Mouse (Mus musculus) C2C12 (cell line): ENCODE data around the gene Atcay. TPM values are rescaled to one million over a fixed set of nuclear protein-coding genes. Genes with fewer than 3 reads are reported as not detected.
A peak's percentile ranks its signal among the peaks of the same experiment; 100 is the strongest.

Source experiments
- H3K27me3 ChIP-seq: one replicate; pipeline ENCODE4 v1.6.1; 2011; ENCODE audit not compliant: control insufficient read depth, insufficient read depth, insufficient read length
- H3K36me3 ChIP-seq: one replicate; pipeline ENCODE4 v1.6.1; 2011; ENCODE audit not compliant: control insufficient read depth, insufficient read depth
- H3K4me3 ChIP-seq: one replicate; pipeline ENCODE4 v1.5.1; 2011; ENCODE audit warnings: mild to moderate bottlenecking, control low read depth; ENCODE audit not compliant: poor library complexity, insufficient read depth, severe bottlenecking
- H3K79me2 ChIP-seq: one replicate; pipeline ENCODE4 v1.6.1; 2011; ENCODE audit not compliant: control insufficient read depth, insufficient read depth
- H3K79me3 ChIP-seq: one replicate; pipeline ENCODE4 v1.6.1; 2011; ENCODE audit warnings: low read depth, control low read depth
- H3ac ChIP-seq: one replicate; pipeline ENCODE3; 2011; ENCODE audit warnings: low read depth; ENCODE audit not compliant: control insufficient read depth, insufficient read length
- CEBPB ChIP-seq: IDR thresholded peaks from one replicate; pipeline ENCODE4 v1.6.1; 2011; ENCODE audit warnings: low read depth, mild to moderate bottlenecking, control low read depth, moderate library complexity
- CTCF ChIP-seq: IDR thresholded peaks from one replicate; pipeline ENCODE4 v1.5.1; 2011; ENCODE audit not compliant: control insufficient read depth, insufficient read depth, insufficient read length
- FOSL1 ChIP-seq: IDR thresholded peaks from one replicate; pipeline ENCODE4 v1.8.0; 2011; ENCODE audit warnings: mild to moderate bottlenecking, low read length; ENCODE audit not compliant: poor library complexity, insufficient read depth, severe bottlenecking
- MAX ChIP-seq: IDR thresholded peaks from one replicate; pipeline ENCODE4 v1.6.1; 2011; ENCODE audit warnings: mild to moderate bottlenecking, control low read depth
- MYOD1 ChIP-seq: IDR thresholded peaks from one replicate; pipeline ENCODE4 v1.6.1; 2011; ENCODE audit warnings: low read depth; ENCODE audit not compliant: control insufficient read depth, insufficient read length
- MYOG ChIP-seq: IDR thresholded peaks from one replicate; pipeline ENCODE4 v1.6.1; 2011; ENCODE audit not compliant: control insufficient read depth, insufficient read length; ENCODE audit errors: extremely low read depth
- USF1 ChIP-seq: IDR thresholded peaks from one replicate; pipeline ENCODE4 v1.6.1; 2011; ENCODE audit warnings: low read depth, mild to moderate bottlenecking, control low read depth, moderate library complexity
- polyA plus RNA-seq: library from polyadenylated mRNA; unstranded; fragments of >200 nt; fragmentation: generic; extraction: Trizol; gene quantifications from one replicate; pipeline ENCODE4 v1.2.1, GENCODE M21; 2012; ENCODE audit warnings: missing spikeins

Atcay gene
- polyA plus RNA-seq, 1 experiment: 0.26 TPM

DNA sequence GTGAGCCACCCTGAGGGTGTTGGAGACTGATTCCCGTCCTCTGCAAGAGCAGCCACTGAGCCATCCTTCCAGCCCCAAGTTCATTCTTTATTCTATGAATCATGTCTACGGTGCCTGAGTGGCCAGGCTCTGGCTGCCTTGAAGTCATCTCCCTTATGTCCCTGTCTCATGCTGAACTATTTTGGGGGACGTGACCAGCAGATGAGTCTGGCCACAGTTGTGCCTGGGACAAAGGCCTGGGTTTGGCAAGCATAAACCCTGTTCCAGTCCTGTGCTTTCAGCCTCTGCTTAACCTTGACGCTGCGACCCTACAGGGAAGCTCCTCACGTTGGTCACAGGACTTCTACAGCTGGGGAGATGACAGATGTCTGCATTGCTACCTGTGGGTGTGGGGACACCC lies 33.3 kb downstream of the Atcay start:
- Histone ChIP-seq H3K79me3 (no peaks in the 10 kb centered on the region), H3K36me3 (no peaks in the 10 kb centered on the region), H3K4me3 (no peak overlapping the region), H3K79me2 (no peaks in the 10 kb centered on the region), H3K27me3 (peaks cover 4% of the 10 kb centered on the region), H3ac (no peak overlapping the region)
- no peak for TF ChIP-seq MAX
- no peak for TF ChIP-seq FOSL1

DNA sequence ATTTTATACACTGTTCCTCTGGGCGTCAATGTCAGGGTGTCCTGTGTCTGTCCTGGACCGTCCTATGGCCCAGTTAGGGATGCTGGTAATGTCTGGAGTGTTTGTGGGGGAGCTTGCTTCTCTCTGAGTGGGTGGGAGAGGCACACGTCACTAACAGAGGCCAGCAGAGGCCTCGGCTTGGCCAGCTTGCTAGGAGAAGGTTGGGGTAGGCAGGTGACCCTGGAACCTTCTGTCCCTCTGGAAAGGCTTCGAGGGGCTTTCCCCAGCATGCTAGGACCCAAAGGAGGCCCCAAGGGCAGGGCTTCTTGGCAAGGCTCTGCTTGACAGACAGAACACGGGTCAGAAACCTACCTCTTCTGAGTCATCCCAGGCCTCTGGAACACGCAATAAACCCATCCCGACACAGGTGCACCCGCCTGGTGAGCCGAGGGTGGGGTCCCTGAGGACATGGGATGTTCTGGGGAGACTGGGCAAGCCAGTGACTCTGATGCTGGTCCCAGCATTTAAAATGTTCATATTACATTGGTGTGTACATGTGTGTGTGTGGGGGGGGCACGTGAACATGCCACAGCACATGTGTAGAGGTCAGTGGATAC lies 34.1 kb downstream of the Atcay start:
- peaks cover 4% of the 10 kb centered on the region for H3K27me3 ChIP-seq

DNA sequence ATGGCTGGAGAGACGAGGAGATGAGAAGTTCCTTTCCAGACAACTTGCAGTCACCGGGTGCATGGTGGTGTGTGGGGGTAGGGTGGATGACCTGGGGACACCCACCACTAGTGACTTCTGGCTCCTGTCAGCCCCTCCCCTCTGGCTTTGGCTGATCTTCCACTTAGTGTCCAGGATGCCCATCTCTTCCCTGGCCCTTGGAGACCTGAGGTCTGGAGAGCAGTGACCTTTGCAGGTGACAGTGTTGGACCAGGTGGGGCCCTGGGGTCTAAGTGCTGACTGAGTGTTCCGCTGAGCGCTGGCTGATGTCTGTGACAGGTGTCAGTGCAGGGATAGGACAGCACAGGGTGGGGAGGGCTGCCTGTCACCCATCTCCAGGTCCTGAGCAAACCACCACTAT lies 35.3 kb downstream of the Atcay start:
- Histone ChIP-seq H3K36me3 (peaks cover 14% of the 10 kb centered on the region), H3K27me3 (peaks cover 2% of the 10 kb centered on the region), H3K4me3 (no peak overlapping the region), H3K79me2 (no peaks in the 10 kb centered on the region), H3ac (no peak overlapping the region), H3K79me3 (no peaks in the 10 kb centered on the region)
- TF ChIP-seq CEBPB: no peak
- TF ChIP-seq MYOD1: no peak
- TF ChIP-seq FOSL1: no peak
- no peak for TF ChIP-seq CTCF
- no peak for TF ChIP-seq USF1
- TF ChIP-seq MAX: no peak
- no peak for TF ChIP-seq MYOG

More for the DNA sequence above, 34.1 kb downstream of the Atcay start:
- Histone ChIP-seq H3K4me3 (no peak overlapping the region), H3K79me3 (no peaks in the 10 kb centered on the region), H3ac (no peak overlapping the region), H3K36me3 (peaks cover 1% of the 10 kb centered on the region), H3K79me2 (no peaks in the 10 kb centered on the region)
- TF ChIP-seq CEBPB: no peak
- no peak for TF ChIP-seq MYOG
- TF ChIP-seq MAX: no peak
- TF ChIP-seq MYOD1: no peak
- TF ChIP-seq FOSL1: no peak
- TF ChIP-seq USF1: no peak
- no peak for TF ChIP-seq CTCF

DNA sequence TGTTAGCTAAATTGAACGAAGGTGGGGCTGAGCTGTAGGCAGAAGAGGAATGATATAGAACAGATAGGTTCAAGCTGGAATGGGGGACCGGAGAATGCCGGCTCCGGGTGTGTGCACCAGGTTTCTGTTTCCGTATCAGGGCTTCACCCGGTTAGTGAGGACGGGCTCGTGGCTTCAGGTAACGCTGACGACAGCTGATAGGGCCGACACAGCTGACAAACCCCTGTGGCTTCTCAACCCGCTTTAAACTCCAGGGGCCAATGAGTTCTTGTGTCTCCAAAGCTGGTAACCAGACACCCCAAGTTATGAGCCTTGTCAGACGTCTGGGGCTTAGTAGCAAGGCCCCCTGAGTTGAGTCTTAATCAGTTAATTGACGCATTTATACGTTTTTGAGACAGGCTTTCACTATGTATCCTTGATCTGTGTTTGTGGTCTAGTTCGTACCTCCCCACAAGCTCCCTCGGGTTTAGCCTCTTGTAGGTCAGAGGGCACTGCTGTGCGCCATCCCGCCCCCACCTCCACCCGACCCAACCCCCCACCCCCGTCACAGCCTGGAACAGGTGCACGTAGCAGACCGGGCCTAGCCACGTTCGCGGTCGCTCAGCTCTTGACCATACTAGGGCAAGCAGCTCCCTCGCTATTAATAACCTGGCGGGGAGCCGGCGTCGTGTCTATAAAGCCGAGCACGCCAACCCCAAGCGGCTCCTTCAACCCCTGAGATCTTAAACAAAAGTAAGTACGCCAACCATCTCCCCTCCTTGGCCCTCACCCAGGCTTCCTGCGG lies 36.5 kb downstream of the Atcay start:
- H3K27me3 ChIP-seq: no peaks in the 10 kb centered on the region
- no peak overlapping the region for H3K4me3 ChIP-seq
- peaks cover 14% of the 10 kb centered on the region for H3K36me3 ChIP-seq
- H3ac ChIP-seq: no peak overlapping the region
- TF ChIP-seq CEBPB: no peak
- TF ChIP-seq MYOD1: peak; percentile 60
- no peak for TF ChIP-seq FOSL1
- no peaks in the 10 kb centered on the region for H3K79me3 ChIP-seq
- H3K79me2 ChIP-seq: no peaks in the 10 kb centered on the region

DNA sequence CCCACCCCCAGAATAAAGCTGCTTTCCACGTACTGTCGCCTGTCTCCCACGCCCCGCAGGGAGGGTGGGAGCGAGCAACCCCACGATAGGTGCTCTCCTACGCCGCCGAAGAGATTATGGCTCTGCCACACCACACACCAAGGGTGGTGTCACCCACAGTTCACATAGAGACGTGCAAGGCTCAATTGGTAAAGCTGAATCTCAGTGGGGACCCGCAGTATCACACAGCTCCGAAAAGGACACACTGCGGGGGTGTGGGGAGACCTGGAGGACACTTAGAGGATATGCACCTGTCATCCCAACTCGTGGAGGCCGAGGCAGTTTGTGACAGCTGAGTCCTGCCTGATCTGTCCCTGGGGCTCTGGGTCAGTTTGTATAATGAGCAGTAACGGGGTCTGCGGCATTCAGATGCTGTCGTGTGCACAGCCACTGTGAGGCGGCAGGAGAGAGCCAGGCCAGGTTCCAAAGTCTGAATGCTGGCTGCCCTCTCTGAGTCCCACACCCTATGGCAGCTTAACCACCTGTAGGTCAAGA lies 37.6 kb downstream of the Atcay start:
- TF ChIP-seq CTCF (no peak), MYOD1 (peak; percentile 58), USF1 (no peak), FOSL1 (no peak)

DNA sequence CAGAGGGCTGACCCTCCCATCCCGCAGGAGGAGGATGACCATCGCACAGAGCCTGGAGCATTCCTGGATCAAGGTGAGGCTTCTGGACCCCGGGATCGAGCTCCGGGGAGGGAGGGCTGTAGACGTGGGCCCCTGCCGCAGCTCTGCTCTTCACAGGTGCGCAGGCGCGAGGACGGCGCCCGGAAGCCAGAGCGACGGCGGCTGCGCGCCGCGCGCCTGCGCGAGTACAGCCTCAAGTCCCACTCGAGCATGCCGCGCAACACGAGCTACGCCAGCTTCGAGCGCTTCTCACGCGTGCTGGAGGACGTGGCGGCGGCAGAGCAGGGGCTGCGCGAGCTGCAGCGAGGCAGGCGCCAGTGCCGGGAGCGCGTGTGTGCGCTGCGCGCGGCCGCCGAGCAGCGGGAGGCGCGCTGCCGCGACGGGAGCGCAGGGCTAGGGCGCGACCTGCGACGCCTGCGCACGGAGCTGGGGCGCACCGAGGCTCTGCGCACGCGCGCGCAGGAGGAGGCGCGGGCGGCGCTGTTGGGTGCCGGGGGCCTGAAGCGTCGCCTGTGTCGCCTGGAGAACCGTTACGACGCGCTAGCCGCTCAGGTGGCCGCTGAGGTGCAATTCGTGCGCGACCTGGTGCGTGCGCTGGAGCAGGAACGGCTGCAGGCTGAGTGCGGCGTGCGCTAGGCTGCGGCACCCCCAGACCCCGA lies 38.2 kb downstream of the Atcay start:
- TF ChIP-seq CEBPB: no peak
- TF ChIP-seq CTCF: no peak
- TF ChIP-seq MYOD1: no peak
- TF ChIP-seq FOSL1: no peak
- TF ChIP-seq MYOG: no peak
- TF ChIP-seq MAX: no peak
- TF ChIP-seq USF1: no peak
- H3K36me3 ChIP-seq: peaks cover 21% of the 10 kb centered on the region
- H3K4me3 ChIP-seq: peak overlapping the region; percentile 26
- H3K79me2 ChIP-seq: peaks cover 3% of the 10 kb centered on the region
- H3K79me3 ChIP-seq: no peaks in the 10 kb centered on the region
- peak overlapping the region; percentile 87 for H3ac ChIP-seq
- H3K27me3 ChIP-seq: no peaks in the 10 kb centered on the region

More for the DNA sequence above, 37.6 kb downstream of the Atcay start:
- Histone ChIP-seq H3K79me2 (no peaks in the 10 kb centered on the region), H3K36me3 (peaks cover 21% of the 10 kb centered on the region), H3K79me3 (no peaks in the 10 kb centered on the region), H3K4me3 (no peak overlapping the region), H3K27me3 (no peaks in the 10 kb centered on the region), H3ac (peak overlapping the region; percentile 62)
